Mouse (Mus musculus) lung, embryonic 15.5 days (tissue): ENCODE data around the gene 1700018B08Rik. TPM values are rescaled to one million over a fixed set of nuclear protein-coding genes. Genes with fewer than 3 reads are reported as not detected.

Experiments used
- ATAC-seq: fragments of 200-750 bp; cut with Nextera tagmentation; 2 replicates; pipeline ENCODE4 v1.8.0; 2017; ENCODE audit warnings: moderate number of reproducible peaks, borderline replicate concordance; ENCODE audit not compliant: low FRiP score, low TSS enrichment; ENCODE audit errors: extremely low read depth
- H3K27ac ChIP-seq: fragments of 300-500 bp; sonication (generic); 2 replicates; pipeline ENCODE4 v1.5.1; 2015; ENCODE audit warnings: moderate library complexity, mild to moderate bottlenecking, inconsistent platforms
- H3K27me3 ChIP-seq: fragments of 300-500 bp; sonication (generic); 2 replicates; pipeline ENCODE4 v1.6.1; 2015; ENCODE audit warnings: inconsistent platforms
- H3K36me3 ChIP-seq: fragments of 300-500 bp; sonication (generic); 2 replicates; pipeline ENCODE4 v1.6.1; 2015; ENCODE audit warnings: inconsistent platforms
- H3K4me1 ChIP-seq: fragments of 300-500 bp; sonication (generic); 2 replicates; pipeline ENCODE4 v1.6.1; 2015; ENCODE audit warnings: inconsistent platforms
- H3K4me2 ChIP-seq: fragments of 300-500 bp; sonication (generic); 2 replicates; pipeline ENCODE4 v1.6.1; 2015; ENCODE audit warnings: inconsistent platforms, mild to moderate bottlenecking, moderate library complexity
- H3K4me3 ChIP-seq: fragments of 300-500 bp; sonication (generic); 2 replicates; pipeline ENCODE4 v1.5.1; 2015; ENCODE audit warnings: mild to moderate bottlenecking, inconsistent platforms
- H3K9ac ChIP-seq: fragments of 300-500 bp; sonication (generic); 2 replicates; pipeline ENCODE4 v1.6.1; 2015; ENCODE audit warnings: inconsistent platforms
- H3K9me3 ChIP-seq: fragments of 300-500 bp; sonication (generic); 2 replicates; pipeline ENCODE4 v1.6.1; 2016; ENCODE audit warnings: inconsistent platforms
- WGBS: fragments of 180-500 bp; shearing (Covaris S2); methylation state at CpG from one replicate; pipeline ENCODE4 v1.1.7; 2015; 5-methylcytosine and 5-hydroxymethylcytosine counted together
- polyA plus RNA-seq: library from polyadenylated mRNA; unstranded; fragments of >200 nt; fragmentation: Nextera tagmentation; extraction: Ambion mirVana; gene quantifications from 2 replicates; pipeline ENCODE4 v1.2.1, GENCODE M21; 2015

Gene 1700018B08Rik
- polyA plus RNA-seq, 1 experiment from 2014 or later: not detected

GRCm38 (mm10) chr8:121560432-121561100 is 16.4 kb upstream of the 1700018B08Rik start:
- no peak for ATAC-seq
- H3K27me3 ChIP-seq: no peaks in the 10 kb centered on the region
- H3K27ac ChIP-seq: no peak overlapping the region
- no peak overlapping the region for H3K4me3 ChIP-seq
- H3K9me3 ChIP-seq: no peaks in the 10 kb centered on the region
- H3K4me2 ChIP-seq: no peak overlapping the region
- 91% methylated on average over 7 of the region's 7 CpGs for WGBS
- H3K4me1 ChIP-seq: no peaks in the 10 kb centered on the region
- H3K36me3 ChIP-seq: peaks cover 7% of the 10 kb centered on the region; the same call in 1 of the 2 replicates
- H3K9ac ChIP-seq: no peak overlapping the region

- no peak for ATAC-seq
- Histone ChIP-seq H3K27me3 (no peaks in the 10 kb centered on the region), H3K27ac (no peak overlapping the region), H3K4me2 (no peak overlapping the region), H3K4me3 (no peak overlapping the region), H3K9me3 (no peaks in the 10 kb centered on the region), H3K9ac (no peak overlapping the region), H3K4me1 (no peaks in the 10 kb centered on the region), H3K36me3 (peaks cover 11% of the 10 kb centered on the region)
- WGBS: 88% methylated on average over 12 of the region's 12 CpGs
Measured at GRCm38 (mm10) chr8:121559801-121560200, 15.7 kb upstream of the 1700018B08Rik start.

GRCm38 (mm10) chr8:121558538-121558937 is 14.4 kb upstream of the 1700018B08Rik start:
- H3K36me3 ChIP-seq: peaks cover 22% of the 10 kb centered on the region
- H3K9ac ChIP-seq: no peak overlapping the region
- 82% methylated on average over 16 of the region's 16 CpGs for WGBS

GRCm38 (mm10) chr8:121557746-121558145 is 13.6 kb upstream of the 1700018B08Rik start:
- WGBS: 82% methylated on average over 11 of the region's 11 CpGs
- Histone ChIP-seq H3K27me3 (no peaks in the 10 kb centered on the region), H3K9me3 (no peaks in the 10 kb centered on the region), H3K4me1 (no peaks in the 10 kb centered on the region), H3K36me3 (peaks cover 28% of the 10 kb centered on the region), H3K4me2 (no peak overlapping the region), H3K4me3 (no peak overlapping the region), H3K9ac (no peak overlapping the region), H3K27ac (no peak overlapping the region)
- ATAC-seq: no peak

More at GRCm38 (mm10) chr8:121558538-121558937, 14.4 kb upstream of the 1700018B08Rik start:
- Histone ChIP-seq H3K4me2 (no peak overlapping the region), H3K4me1 (no peaks in the 10 kb centered on the region), H3K4me3 (no peak overlapping the region), H3K27me3 (no peaks in the 10 kb centered on the region), H3K27ac (no peak overlapping the region), H3K9me3 (no peaks in the 10 kb centered on the region)
- ATAC-seq: no peak

- no peak for ATAC-seq
- Histone ChIP-seq H3K27ac (no peak overlapping the region), H3K36me3 (peaks cover 36% of the 10 kb centered on the region), H3K9me3 (no peaks in the 10 kb centered on the region), H3K9ac (no peak overlapping the region), H3K4me3 (no peak overlapping the region), H3K4me1 (no peaks in the 10 kb centered on the region; the same call in 1 of the 2 replicates), H3K27me3 (no peaks in the 10 kb centered on the region), H3K4me2 (no peak overlapping the region)
- 90% methylated on average over 32 of the region's 32 CpGs for whole genome bisulfite sequencing
Measured at GRCm38 (mm10) chr8:121553831-121554475, 9.8 kb upstream of the 1700018B08Rik start.

- ATAC-seq: no peak
- H3K9me3 ChIP-seq: no peaks in the 10 kb centered on the region
- H3K4me2 ChIP-seq: no peak overlapping the region
- no peak overlapping the region for H3K27ac ChIP-seq
- no peak overlapping the region for H3K4me3 ChIP-seq
- WGBS: 82% methylated on average over 9 of the region's 9 CpGs
- peaks cover 36% of the 10 kb centered on the region for H3K36me3 ChIP-seq
- no peaks in the 10 kb centered on the region for H3K27me3 ChIP-seq
- no peaks in the 10 kb centered on the region; the same call in 1 of the 2 replicates for H3K4me1 ChIP-seq
- H3K9ac ChIP-seq: no peak overlapping the region
Measured at GRCm38 (mm10) chr8:121552506-121552905, 8.4 kb upstream of the 1700018B08Rik start.

GRCm38 (mm10) chr8:121551065-121551985 is 7.2 kb upstream of the 1700018B08Rik start:
- ATAC-seq: no peak
- no peaks in the 10 kb centered on the region for H3K9me3 ChIP-seq
- no peak overlapping the region for H3K4me2 ChIP-seq
- H3K9ac ChIP-seq: no peak overlapping the region
- H3K27ac ChIP-seq: no peak overlapping the region
- H3K27me3 ChIP-seq: no peaks in the 10 kb centered on the region
- H3K36me3 ChIP-seq: peaks cover 36% of the 10 kb centered on the region
- WGBS: 54% methylated on average over 24 of the region's 24 CpGs
- no peaks in the 10 kb centered on the region; the same call in 1 of the 2 replicates for H3K4me1 ChIP-seq
- H3K4me3 ChIP-seq: no peak overlapping the region

GRCm38 (mm10) chr8:121550056-121550455 is 5.9 kb upstream of the 1700018B08Rik start:
- peaks cover 35% of the 10 kb centered on the region for H3K36me3 ChIP-seq

GRCm38 (mm10) chr8:121547132-121547531 is 3.0 kb upstream of the 1700018B08Rik start:
- no peak overlapping the region for H3K27ac ChIP-seq
- no peaks in the 10 kb centered on the region for H3K9me3 ChIP-seq
- 7% methylated on average over 7 of the region's 7 CpGs for WGBS
- H3K4me2 ChIP-seq: no peak overlapping the region
- peaks cover 5% of the 10 kb centered on the region for H3K4me1 ChIP-seq
- no peak overlapping the region for H3K9ac ChIP-seq
- ATAC-seq: no peak
- H3K4me3 ChIP-seq: no peak overlapping the region
- H3K36me3 ChIP-seq: peaks cover 15% of the 10 kb centered on the region; the same call in 1 of the 2 replicates
- H3K27me3 ChIP-seq: peaks cover 5% of the 10 kb centered on the region; the same call in 1 of the 2 replicates

More at GRCm38 (mm10) chr8:121550056-121550455, 5.9 kb upstream of the 1700018B08Rik start:
- 0 out of 2 replicates have a peak, but pooled peaks have one; percentile 7 for ATAC-seq
- H3K9ac ChIP-seq: no peak overlapping the region
- no peak overlapping the region for H3K27ac ChIP-seq
- no peak overlapping the region for H3K4me2 ChIP-seq
- WGBS: 70% methylated on average over 6 of the region's 6 CpGs
- no peaks in the 10 kb centered on the region; the same call in 1 of the 2 replicates for H3K4me1 ChIP-seq
- peaks cover 5% of the 10 kb centered on the region; the same call in 1 of the 2 replicates for H3K27me3 ChIP-seq
- H3K4me3 ChIP-seq: no peak overlapping the region
- no peaks in the 10 kb centered on the region for H3K9me3 ChIP-seq

- H3K27me3 ChIP-seq: peaks cover 5% of the 10 kb centered on the region; the same call in 1 of the 2 replicates
- H3K4me2 ChIP-seq: no peak overlapping the region
- H3K4me1 ChIP-seq: peaks cover 5% of the 10 kb centered on the region
- ATAC-seq: no peak
- H3K36me3 ChIP-seq: no peaks in the 10 kb centered on the region
- no peak overlapping the region for H3K4me3 ChIP-seq
- H3K9me3 ChIP-seq: no peaks in the 10 kb centered on the region
- WGBS: 50% methylated on average over 11 of the region's 11 CpGs
- no peak overlapping the region for H3K27ac ChIP-seq
- H3K9ac ChIP-seq: no peak overlapping the region
Measured at GRCm38 (mm10) chr8:121544936-121545335, 816 bp upstream of the 1700018B08Rik start.

GRCm38 (mm10) chr8:121542901-121543300 is 1.2 kb downstream of the 1700018B08Rik start:
- no peak overlapping the region for H3K4me2 ChIP-seq
- H3K27me3 ChIP-seq: peaks cover 5% of the 10 kb centered on the region; the same call in 1 of the 2 replicates
- H3K36me3 ChIP-seq: no peaks in the 10 kb centered on the region
- H3K9me3 ChIP-seq: no peaks in the 10 kb centered on the region
- 47% methylated on average over 13 of the region's 13 CpGs for WGBS
- no peak overlapping the region for H3K9ac ChIP-seq
- peaks cover 5% of the 10 kb centered on the region; the same call in 1 of the 2 replicates for H3K4me1 ChIP-seq
- no peak overlapping the region for H3K27ac ChIP-seq
- ATAC-seq: no peak
- H3K4me3 ChIP-seq: no peak overlapping the region
